Mouse (Mus musculus): ENCODE data around the gene Syne1. TPM values are rescaled to one million over a fixed set of nuclear protein-coding genes. Genes with fewer than 3 reads are reported as not detected.
A peak's percentile ranks its signal among the peaks of the same experiment; 100 is the strongest.

Syne1 gene
- polyA plus RNA-seq, 1 experiment from 2014 or later = 18.2 TPM

DNA sequence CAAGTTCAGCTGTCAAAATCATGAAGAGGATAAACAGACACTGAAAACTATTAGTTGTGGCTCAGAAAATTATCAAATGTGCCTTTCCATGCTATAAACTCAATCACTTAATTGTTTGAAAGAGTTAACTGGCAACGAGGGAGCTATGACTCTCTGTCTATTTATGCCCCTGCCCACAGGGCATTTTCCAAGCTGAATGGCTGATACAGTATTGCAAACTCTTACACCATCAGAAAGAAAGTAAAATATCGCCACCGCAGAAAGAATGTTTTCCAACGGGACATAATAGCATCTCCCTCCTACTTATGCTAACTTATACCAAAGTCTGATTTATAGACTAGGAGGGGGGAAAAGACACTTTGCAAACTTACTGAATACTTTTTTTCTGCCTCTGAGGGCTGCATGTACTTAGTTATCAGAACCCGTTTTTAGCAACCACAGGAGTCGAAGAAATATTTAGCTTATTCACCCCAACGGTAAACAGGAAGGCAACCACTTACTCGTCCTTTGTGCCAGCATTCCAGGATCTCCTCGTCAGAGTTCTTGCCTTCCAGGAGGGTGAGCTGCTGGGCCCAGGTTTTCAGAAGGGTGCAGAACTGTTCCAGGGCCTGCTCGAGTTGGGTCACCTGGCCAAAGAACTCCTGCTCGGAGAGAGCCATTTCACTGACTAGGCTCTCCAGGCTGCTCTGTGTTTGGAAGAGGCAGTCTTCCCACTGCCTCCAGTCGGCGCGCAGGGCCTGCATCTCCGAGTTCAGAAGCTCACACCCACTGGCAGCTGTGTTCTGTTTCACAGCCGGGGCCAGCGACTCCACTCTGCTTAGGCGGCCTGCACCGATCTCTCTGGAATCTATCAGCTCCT lies 262.3 kb downstream of the Syne1 start:
- Histone ChIP-seq H3K9ac (replicated peaks) (no peak overlapping the region), H3K4me1 (peaks cover 3% of the 10 kb centered on the region; the same call in 1 of the 2 replicates), H3K4me3 (replicated peaks) (no peak overlapping the region), H3K27me3 (replicated peaks) (no peaks in the 10 kb centered on the region), H3K36me3 (no peaks in the 10 kb centered on the region), H3K27ac (replicated peaks) (peak overlapping the region; percentile 6; the same call in 1 of the 2 replicates), H3K4me2 (peak overlapping the region; percentile 7; the same call in 1 of the 2 replicates), H3K9me3 (replicated peaks) (no peaks in the 10 kb centered on the region)
- peak; percentile 58 for ATAC-seq (ENCODE audit: low FRiP score)
- 55% methylated on average over 19 of the region's 19 CpGs for WGBS

DNA sequence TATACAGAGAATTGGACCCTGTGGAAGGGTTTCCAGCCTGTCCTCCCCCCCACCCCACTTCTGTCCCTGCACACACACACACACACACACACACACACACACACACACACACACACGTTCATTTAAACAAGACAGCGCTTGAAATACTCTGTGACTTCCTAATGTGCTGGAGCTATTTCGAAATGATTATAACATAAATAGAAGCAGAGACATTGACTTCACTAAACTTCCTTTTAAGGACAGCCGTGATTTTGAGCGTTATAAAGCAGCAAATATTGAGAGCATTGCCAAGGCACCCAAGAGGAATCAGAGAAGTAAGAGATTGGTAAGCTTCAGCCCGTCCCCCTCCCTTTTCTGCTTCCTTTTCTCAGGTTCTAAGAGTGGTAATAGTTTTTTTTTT lies 263.0 kb downstream of the Syne1 start:
- no peak for ATAC-seq (ENCODE audit: low FRiP score)

DNA sequence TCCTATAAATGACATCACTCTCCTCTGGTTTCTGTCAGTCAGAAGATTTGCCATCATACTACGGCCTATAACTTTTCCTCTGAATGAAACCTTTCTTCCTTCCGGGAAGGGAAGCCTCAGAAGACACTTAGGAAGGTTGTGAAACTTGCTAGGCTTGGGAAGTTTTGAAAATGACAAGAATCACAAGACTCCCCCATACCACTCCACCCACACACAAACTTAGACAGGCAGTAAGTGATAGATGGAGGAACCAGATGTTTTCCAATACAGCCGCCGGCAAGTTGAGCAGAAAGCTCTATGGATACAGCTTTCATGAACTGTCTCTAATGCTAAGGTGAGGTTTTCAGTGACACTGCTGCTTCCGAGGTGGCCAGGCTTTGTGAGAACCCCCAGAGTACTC lies 275.5 kb downstream of the Syne1 start:
- no peak for ATAC-seq (ENCODE audit: low FRiP score)
- Histone ChIP-seq H3K27ac (replicated peaks) (no peak overlapping the region), H3K4me2 (no peak overlapping the region), H3K4me1 (no peaks in the 10 kb centered on the region), H3K4me3 (replicated peaks) (no peak overlapping the region), H3K27me3 (replicated peaks) (no peaks in the 10 kb centered on the region), H3K36me3 (no peaks in the 10 kb centered on the region), H3K9ac (replicated peaks) (no peak overlapping the region), H3K9me3 (replicated peaks) (no peaks in the 10 kb centered on the region)
- WGBS = 96% methylated on average over 5 of the region's 5 CpGs

More for the DNA sequence above, 263.0 kb downstream of the Syne1 start:
- no peaks in the 10 kb centered on the region for H3K27me3 ChIP-seq (replicated peaks)
- no peak overlapping the region for H3K4me3 ChIP-seq (replicated peaks)
- H3K9me3 ChIP-seq (replicated peaks) = no peaks in the 10 kb centered on the region
- peak overlapping the region; percentile 7; the same call in 1 of the 2 replicates for H3K4me2 ChIP-seq
- no peak overlapping the region for H3K27ac ChIP-seq (replicated peaks)
- WGBS = 58% methylated on average over 6 of the region's 6 CpGs
- peaks cover 3% of the 10 kb centered on the region; the same call in 1 of the 2 replicates for H3K4me1 ChIP-seq
- H3K9ac ChIP-seq (replicated peaks) = no peak overlapping the region
- no peaks in the 10 kb centered on the region for H3K36me3 ChIP-seq

DNA sequence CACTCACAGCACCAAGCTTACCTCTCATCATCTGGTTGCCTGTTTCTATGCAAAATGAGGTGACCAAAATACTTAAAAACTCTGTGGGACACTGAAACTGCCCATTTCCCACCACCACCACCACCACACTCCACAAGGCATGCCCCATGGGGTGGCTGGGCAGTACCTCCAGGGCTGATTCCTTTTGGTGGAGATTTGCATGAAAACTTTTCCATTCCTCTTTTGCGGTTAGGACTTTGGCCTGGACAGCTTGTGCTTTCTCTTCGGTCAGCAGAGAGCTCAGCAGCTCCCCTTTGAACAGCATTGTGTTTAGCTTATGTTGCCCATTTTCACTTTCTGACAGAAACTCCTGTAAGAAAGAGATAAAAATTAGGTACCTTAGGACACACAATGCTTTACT lies 280.6 kb downstream of the Syne1 start:
- Histone ChIP-seq H3K4me3 (replicated peaks) (no peak overlapping the region), H3K27ac (replicated peaks) (no peak overlapping the region), H3K9ac (replicated peaks) (no peak overlapping the region), H3K27me3 (replicated peaks) (no peaks in the 10 kb centered on the region), H3K4me2 (no peak overlapping the region), H3K9me3 (replicated peaks) (no peaks in the 10 kb centered on the region), H3K4me1 (no peaks in the 10 kb centered on the region), H3K36me3 (no peaks in the 10 kb centered on the region)
- WGBS = 92% methylated on average over 2 of the region's 2 CpGs
- no peak for ATAC-seq (ENCODE audit: low FRiP score)

DNA sequence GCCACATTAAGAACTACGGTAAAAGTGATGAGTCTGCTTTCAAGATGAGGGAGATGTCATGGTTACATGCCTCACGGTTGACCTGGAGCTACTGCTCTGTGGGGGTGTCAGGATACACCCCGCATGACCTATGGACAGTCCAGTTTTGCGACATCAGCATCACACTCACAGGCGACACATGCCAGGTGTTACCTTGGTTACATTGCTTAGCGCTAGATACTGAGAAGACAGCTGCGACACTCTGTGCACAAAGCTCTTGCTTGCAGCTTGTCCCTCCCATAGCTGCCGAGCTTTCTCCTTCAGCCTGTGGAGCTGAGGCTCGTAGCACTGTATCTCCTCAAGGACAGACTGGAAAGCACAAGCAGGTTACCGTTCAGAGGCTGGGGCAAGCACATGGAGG lies 286.9 kb downstream of the Syne1 start:
- ATAC-seq (ENCODE audit: low FRiP score) = peak; percentile 35; the same call in 1 of the 2 replicates
- Histone ChIP-seq H3K9me3 (replicated peaks) (no peaks in the 10 kb centered on the region), H3K4me3 (replicated peaks) (no peak overlapping the region), H3K4me2 (no peak overlapping the region), H3K27me3 (replicated peaks) (no peaks in the 10 kb centered on the region), H3K27ac (replicated peaks) (0 out of 2 replicates have a peak overlapping the region, but pooled peaks have one; percentile 4), H3K9ac (replicated peaks) (no peak overlapping the region), H3K4me1 (no peaks in the 10 kb centered on the region), H3K36me3 (peaks cover 1% of the 10 kb centered on the region; the same call in 1 of the 2 replicates)
- WGBS = 69% methylated on average over 10 of the region's 10 CpGs

DNA sequence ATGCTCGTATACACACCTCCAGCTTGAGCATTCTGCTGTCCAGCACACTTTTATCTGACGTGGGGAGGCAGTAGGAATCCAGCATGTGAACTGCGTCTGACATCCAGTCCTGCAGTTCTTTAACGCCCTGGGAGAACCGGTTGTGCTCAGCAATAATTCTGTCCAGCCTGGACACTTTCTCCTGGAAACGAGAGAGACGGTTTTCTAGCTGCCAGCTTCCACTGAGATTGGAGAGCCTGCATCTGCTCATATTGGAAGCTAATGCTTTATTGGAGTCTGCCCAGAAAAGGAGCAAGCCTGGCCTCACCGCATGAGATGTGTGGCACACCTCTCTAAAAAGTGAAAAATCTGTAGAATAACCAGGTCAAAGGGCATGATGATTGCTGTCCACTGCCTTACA lies 288.6 kb downstream of the Syne1 start:
- Histone ChIP-seq H3K4me2 (no peak overlapping the region), H3K4me1 (no peaks in the 10 kb centered on the region), H3K27ac (replicated peaks) (no peak overlapping the region), H3K27me3 (replicated peaks) (no peaks in the 10 kb centered on the region), H3K9me3 (replicated peaks) (0 out of 2 replicates have a peak, but pooled peaks cover 4% of the 10 kb centered on the region), H3K36me3 (peaks cover 17% of the 10 kb centered on the region), H3K9ac (replicated peaks) (no peak overlapping the region), H3K4me3 (replicated peaks) (no peak overlapping the region)
- WGBS = 73% methylated on average over 8 of the region's 8 CpGs
- no peak for ATAC-seq (ENCODE audit: low FRiP score)

DNA sequence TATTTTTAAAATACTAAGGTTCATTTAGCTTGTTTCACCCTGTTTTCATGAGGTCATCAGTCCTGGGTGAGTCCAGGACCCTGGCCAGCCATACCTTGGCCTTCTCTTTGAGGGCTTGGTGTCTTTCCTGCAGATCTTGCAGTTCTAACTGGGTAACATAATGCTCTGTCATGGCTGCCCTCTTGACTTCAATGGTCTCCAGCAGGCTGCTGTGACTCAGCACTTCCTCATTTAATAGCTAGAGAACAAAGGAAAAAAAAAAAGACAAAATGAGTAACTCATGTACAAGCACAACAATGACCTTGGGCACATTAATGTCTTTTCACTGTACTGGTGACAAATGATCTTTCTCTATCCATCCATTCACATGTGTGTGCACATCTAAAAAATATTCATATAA lies 294.6 kb downstream of the Syne1 start:
- H3K4me1 ChIP-seq = no peaks in the 10 kb centered on the region
- 0 out of 2 replicates have a peak, but pooled peaks cover 5% of the 10 kb centered on the region for H3K9me3 ChIP-seq (replicated peaks)
- H3K4me3 ChIP-seq (replicated peaks) = no peak overlapping the region
- H3K9ac ChIP-seq (replicated peaks) = no peak overlapping the region
- H3K27me3 ChIP-seq (replicated peaks) = no peaks in the 10 kb centered on the region
- no peak for ATAC-seq (ENCODE audit: low FRiP score)
- H3K36me3 ChIP-seq = peaks cover 32% of the 10 kb centered on the region
- H3K4me2 ChIP-seq = no peak overlapping the region
- no peak overlapping the region for H3K27ac ChIP-seq (replicated peaks)

DNA sequence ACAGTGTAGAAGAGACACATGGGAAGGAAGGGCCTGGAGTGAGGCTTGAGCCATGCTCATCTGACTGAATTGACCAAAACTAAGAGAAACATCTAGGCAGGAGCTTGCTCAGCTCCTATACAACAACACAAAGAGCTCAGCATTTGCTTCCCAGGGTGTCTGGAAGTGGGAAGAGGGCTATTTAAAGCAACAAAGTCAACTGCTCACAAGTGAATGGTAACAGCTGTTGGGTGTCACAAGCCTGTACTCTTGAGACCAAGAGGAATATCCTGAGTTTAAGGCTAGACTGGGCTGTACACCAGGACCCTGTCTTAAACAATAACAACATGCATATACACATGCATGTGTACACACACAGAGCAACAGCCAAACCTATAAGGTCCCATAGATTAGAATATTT lies 297.5 kb downstream of the Syne1 start:
- Histone ChIP-seq H3K27ac (replicated peaks) (no peak overlapping the region), H3K9ac (replicated peaks) (no peak overlapping the region), H3K36me3 (peaks cover 26% of the 10 kb centered on the region), H3K4me1 (no peaks in the 10 kb centered on the region), H3K4me2 (no peak overlapping the region), H3K9me3 (replicated peaks) (0 out of 2 replicates have a peak, but pooled peaks cover 5% of the 10 kb centered on the region), H3K4me3 (replicated peaks) (no peak overlapping the region), H3K27me3 (replicated peaks) (no peaks in the 10 kb centered on the region)
- no peak for ATAC-seq (ENCODE audit: low FRiP score)

DNA sequence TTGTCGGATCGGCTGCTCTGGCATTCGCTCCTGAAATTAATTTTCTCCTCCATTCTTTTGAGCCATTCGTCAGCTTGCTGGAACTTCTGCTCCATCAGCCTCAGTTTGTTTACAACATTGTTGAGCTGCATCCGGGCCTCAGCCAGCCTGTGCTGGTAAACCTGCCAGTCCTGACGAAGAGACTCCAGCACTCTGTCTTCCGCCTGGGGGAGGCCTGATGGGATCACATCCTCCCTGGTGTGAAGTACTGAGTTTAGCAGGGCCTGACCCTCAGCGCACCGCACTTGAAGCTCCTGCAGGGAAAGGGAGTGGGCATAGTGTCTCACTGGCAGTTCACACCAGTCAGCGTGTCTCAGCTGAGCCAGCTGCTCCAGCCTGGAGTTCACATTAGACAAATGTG lies 300.6 kb downstream of the Syne1 start:
- ATAC-seq (ENCODE audit: low FRiP score) = no peak
- H3K9me3 ChIP-seq (replicated peaks) = no peaks in the 10 kb centered on the region
- H3K4me2 ChIP-seq = no peak overlapping the region
- H3K27me3 ChIP-seq (replicated peaks) = no peaks in the 10 kb centered on the region
- WGBS = 82% methylated on average over 10 of the region's 10 CpGs
- no peak overlapping the region for H3K4me3 ChIP-seq (replicated peaks)
- H3K4me1 ChIP-seq = no peaks in the 10 kb centered on the region
- H3K27ac ChIP-seq (replicated peaks) = no peak overlapping the region
- H3K36me3 ChIP-seq = peaks cover 13% of the 10 kb centered on the region
- H3K9ac ChIP-seq (replicated peaks) = no peak overlapping the region

DNA sequence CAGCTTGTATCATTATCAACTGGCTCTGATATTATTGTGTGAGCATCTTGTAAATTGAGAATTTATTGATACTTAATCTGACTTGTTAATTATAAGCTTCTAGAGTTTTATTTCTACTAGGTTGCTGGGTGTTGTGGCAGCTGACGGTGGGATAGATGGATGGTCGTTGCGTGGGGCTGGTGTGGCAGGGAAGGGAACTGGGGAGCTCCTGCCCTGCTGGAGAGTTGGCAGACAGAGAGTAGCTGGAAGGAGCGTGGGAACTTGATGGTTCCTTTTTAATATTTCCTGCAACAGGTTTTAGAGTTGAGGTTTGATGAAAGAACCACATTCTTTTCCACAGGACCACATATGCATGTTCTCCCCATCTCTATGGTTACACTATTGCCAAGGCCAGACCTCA lies 311.6 kb downstream of the Syne1 start:
- H3K4me1 ChIP-seq = no peaks in the 10 kb centered on the region
- H3K36me3 ChIP-seq = no peaks in the 10 kb centered on the region
- no peaks in the 10 kb centered on the region for H3K9me3 ChIP-seq (replicated peaks)
- no peak overlapping the region for H3K27ac ChIP-seq (replicated peaks)
- H3K9ac ChIP-seq (replicated peaks) = no peak overlapping the region
- H3K4me2 ChIP-seq = no peak overlapping the region
- H3K4me3 ChIP-seq (replicated peaks) = no peak overlapping the region
- 40% methylated on average over 4 of the region's 4 CpGs for WGBS
- H3K27me3 ChIP-seq (replicated peaks) = no peaks in the 10 kb centered on the region
- ATAC-seq (ENCODE audit: low FRiP score) = no peak; the same call in 1 of the 2 replicates

DNA sequence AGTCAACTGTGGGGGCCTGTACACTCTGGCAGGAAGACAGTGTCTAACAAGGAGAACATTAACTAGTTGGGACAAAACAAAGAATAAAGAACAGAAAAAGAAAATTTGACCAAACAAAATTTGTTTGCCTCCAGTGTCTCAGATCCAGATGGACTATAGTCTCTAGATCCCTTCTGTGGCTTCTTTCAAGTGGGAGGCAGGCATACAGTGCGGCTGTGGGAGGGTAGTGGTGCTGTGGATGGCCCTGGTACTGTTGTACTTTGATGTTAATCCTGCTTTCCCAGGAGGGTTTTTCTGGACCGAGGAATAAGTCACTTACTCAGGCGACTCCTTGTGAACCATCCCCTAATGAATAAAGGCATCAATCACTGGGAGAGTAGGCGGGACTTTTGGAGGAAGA lies 314.4 kb downstream of the Syne1 start:
- H3K27me3 ChIP-seq (replicated peaks) = no peaks in the 10 kb centered on the region
- no peaks in the 10 kb centered on the region for H3K9me3 ChIP-seq (replicated peaks)
- H3K36me3 ChIP-seq = peaks cover 5% of the 10 kb centered on the region; the same call in 1 of the 2 replicates
- H3K4me1 ChIP-seq = no peaks in the 10 kb centered on the region
- ATAC-seq (ENCODE audit: low FRiP score) = no peak
- no peak overlapping the region for H3K9ac ChIP-seq (replicated peaks)
- H3K4me2 ChIP-seq = no peak overlapping the region
- no peak overlapping the region for H3K4me3 ChIP-seq (replicated peaks)
- WGBS = 46% methylated on average over 4 of the region's 4 CpGs
- H3K27ac ChIP-seq (replicated peaks) = no peak overlapping the region

DNA sequence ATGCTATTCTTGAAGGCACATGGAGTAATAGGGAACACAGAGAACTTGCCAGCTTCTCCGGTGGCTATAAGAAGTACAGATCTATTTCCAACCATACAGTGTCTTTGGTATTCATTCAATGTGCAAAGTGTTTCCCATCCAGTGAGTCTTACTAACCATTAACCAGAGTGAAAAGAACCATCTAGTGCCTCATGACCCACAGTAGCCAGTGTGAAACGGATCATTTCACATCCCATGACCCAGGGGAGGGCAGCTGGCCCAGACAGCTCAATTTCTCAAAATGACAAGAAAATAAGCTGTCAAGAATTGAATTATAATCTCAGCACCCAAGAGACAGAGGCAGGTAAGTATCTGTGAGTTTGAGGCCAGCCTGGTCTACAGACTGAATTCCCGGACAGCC lies 315.1 kb downstream of the Syne1 start:
- Histone ChIP-seq H3K9ac (replicated peaks) (no peak overlapping the region), H3K4me2 (no peak overlapping the region), H3K9me3 (replicated peaks) (no peaks in the 10 kb centered on the region), H3K4me3 (replicated peaks) (no peak overlapping the region), H3K27ac (replicated peaks) (no peak overlapping the region), H3K27me3 (replicated peaks) (no peaks in the 10 kb centered on the region), H3K4me1 (no peaks in the 10 kb centered on the region), H3K36me3 (peaks cover 7% of the 10 kb centered on the region; the same call in 1 of the 2 replicates)
- ATAC-seq (ENCODE audit: low FRiP score) = no peak
- WGBS = 85% methylated on average over 3 of the region's 3 CpGs

All from neural tube, embryonic 15.5 days (tissue).